In genomic region chr6:118309923-118310322, GRCm38 (mm10) we compare ENCODE assay signal across 19 mouse cellular contexts.
DNase-seq lines count a peak whose midpoint lies in the region; ATAC-seq and TF ChIP-seq lines count a peak whose summit lies in the region.
"Had no signal": no experiment of that assay in that cellular context is flagged by ENCODE, and none has a peak within 500 bp of the region (broad histone marks: within the 10 kb centered on the region; RNA-seq: fewer than 3 reads in every experiment).

No protein-coding gene starts in this region.

- peaks cover 3% of the 10 kb centered on the region; the same call in 1 of the 2 replicates for H3K4me1 ChIP-seq in heart, adult 2 months (ENCODE audit: control insufficient read depth, insufficient read depth, low read length)
- no peaks in the 10 kb centered on the region; the same call in 1 of the 2 replicates for H3K4me1 ChIP-seq in heart, embryonic 11.5 days (ENCODE audit: control insufficient read depth, insufficient read depth, low read length)
- H3K4me1 ChIP-seq in midbrain, embryonic 11.5 days (ENCODE audit: control insufficient read depth, insufficient read depth, low read length) = no peaks in the 10 kb centered on the region; the same call in 1 of the 2 replicates
- no peaks in the 10 kb centered on the region; the same call in 1 of the 2 replicates for H3K4me1 ChIP-seq in hindbrain, embryonic 16.5 days (ENCODE audit: control insufficient read depth, insufficient read depth, low read depth, low read length)

- H3K9me3 ChIP-seq in heart, embryonic 11.5 days (replicated peaks; ENCODE audit: control insufficient read depth, low read length) = no peaks in the 10 kb centered on the region
- H3K9me3 ChIP-seq in midbrain, embryonic 11.5 days (ENCODE audit: control insufficient read depth, low read length) = no peaks in the 10 kb centered on the region
- no peaks in the 10 kb centered on the region for H3K9me3 ChIP-seq in hindbrain, embryonic 16.5 days (ENCODE audit: control insufficient read depth, low read length)
- H3K9me3 ChIP-seq: midbrain, embryonic 12.5 days had no signal

- H3K4me2 ChIP-seq in heart, embryonic 11.5 days = no peak overlapping the region
- H3K4me2 ChIP-seq in midbrain, embryonic 11.5 days = no peak overlapping the region
- H3K4me2 ChIP-seq in hindbrain, embryonic 16.5 days (ENCODE audit: low read length) = no peak overlapping the region
- H3K4me2 ChIP-seq: lung, embryonic 14.5 days; midbrain, embryonic 12.5 days had no signal

- TF ChIP-seq EP300 in heart, adult 2 months (IDR thresholded peaks at IDR 0.05; ENCODE audit: insufficient read depth, low read depth, low read length) = no peak

- no peak overlapping the region for H3K9ac ChIP-seq in heart, adult 2 months (ENCODE audit: low read depth, low read length)
- H3K9ac ChIP-seq in heart, embryonic 11.5 days (ENCODE audit: low read depth, low read length) = no peak overlapping the region
- H3K9ac ChIP-seq in midbrain, embryonic 11.5 days (ENCODE audit: low read length) = no peak overlapping the region
- no peak overlapping the region for H3K9ac ChIP-seq in hindbrain, embryonic 16.5 days (ENCODE audit: low read depth, low read length)
- H3K9ac ChIP-seq: liver, embryonic 14.5 days; lung, embryonic 14.5 days; midbrain, embryonic 12.5 days had no signal

- H3K36me3 ChIP-seq in heart, adult 2 months (ENCODE audit: control insufficient read depth, insufficient read depth, low read length) = no peaks in the 10 kb centered on the region
- no peaks in the 10 kb centered on the region for H3K36me3 ChIP-seq in heart, embryonic 11.5 days (ENCODE audit: control insufficient read depth, insufficient read depth, low read length)
- H3K36me3 ChIP-seq in midbrain, embryonic 11.5 days (ENCODE audit: control insufficient read depth, insufficient read depth, low read length) = no peaks in the 10 kb centered on the region
- no peaks in the 10 kb centered on the region for H3K36me3 ChIP-seq in hindbrain, embryonic 16.5 days (ENCODE audit: control insufficient read depth, insufficient read depth, low read length)
- H3K36me3 ChIP-seq: midbrain, embryonic 12.5 days had no signal

- ATAC-seq in heart, embryonic 11.5 days (replicated peaks; ENCODE audit: insufficient number of reproducible peaks, low FRiP score, low TSS enrichment) = no peak
- ATAC-seq in midbrain, embryonic 11.5 days (ENCODE audit: low FRiP score) = no peak
- ATAC-seq in hindbrain, embryonic 16.5 days = no peak
- ATAC-seq: forebrain, embryonic 14.5 days; intestine, postnatal 0 days had no signal

- no peak overlapping the region for H3K27ac ChIP-seq in heart, adult 2 months
- no peak overlapping the region for H3K27ac ChIP-seq in heart, embryonic 11.5 days (ENCODE audit: low read depth, low read length)
- no peak overlapping the region for H3K27ac ChIP-seq in midbrain, embryonic 11.5 days (ENCODE audit: low read depth, low read length)
- no peak overlapping the region for H3K27ac ChIP-seq in hindbrain, embryonic 16.5 days (ENCODE audit: low read depth, low read length)
- H3K27ac ChIP-seq: liver, embryonic 14.5 days; midbrain, embryonic 12.5 days; stomach, postnatal 0 days had no signal

- TF ChIP-seq POLR2A in heart, adult 2 months (IDR thresholded peaks at IDR 0.05; ENCODE audit: insufficient read depth, low read depth, low read length) = no peak

- H3K27me3 ChIP-seq in heart, adult 2 months (ENCODE audit: control insufficient read depth, insufficient read depth, low read length) = no peaks in the 10 kb centered on the region
- H3K27me3 ChIP-seq in heart, embryonic 11.5 days (ENCODE audit: control insufficient read depth, insufficient read depth, low read length) = no peaks in the 10 kb centered on the region
- H3K27me3 ChIP-seq in midbrain, embryonic 11.5 days (ENCODE audit: control insufficient read depth, insufficient read depth, low read length) = no peaks in the 10 kb centered on the region
- H3K27me3 ChIP-seq in hindbrain, embryonic 16.5 days (replicated peaks; ENCODE audit: control insufficient read depth, insufficient read depth, low read length) = no peaks in the 10 kb centered on the region
- H3K27me3 ChIP-seq: midbrain, embryonic 12.5 days had no signal

- TF ChIP-seq CTCF in heart, adult 2 months (IDR thresholded peaks at IDR 0.05) = no peak

- no peaks in the 10 kb centered on the region for H3K79me2 ChIP-seq in heart, adult 2 months (replicated peaks; ENCODE audit: control insufficient read depth, insufficient read depth, low read length)

- peak; percentile 52 to 61 for DNase-seq in heart, adult 2 months
- DNase-seq in adrenal gland, postnatal 10 days = peak; percentile 67
- peak; percentile 57 for DNase-seq in adrenal gland, postnatal 25 days
- DNase-seq in heart, postnatal 14 days = peak; percentile 40 to 50
- no peak for DNase-seq in midbrain, embryonic 11.5 days (ENCODE audit: low spot score, missing footprints)
- no peak for DNase-seq in frontal cortex, adult 2 months (ENCODE audit: extremely low spot score in 1 of 2, low spot score in 1 of 2)
- DNase-seq: cerebellum, adult 8-10 months; gastrocnemius, postnatal 25 days; kidney, postnatal 4 days; lung, embryonic 14.5 days; right cerebral cortex, postnatal 14 days; thymus, postnatal 14 days had no signal

- intact Hi-C loops in heart, adult 2 months (cut with DNase I) = no loop called here
- intact Hi-C loops in heart, postnatal 14 days (cut with DNase I) = no loop called here

- 34% methylated on average over 2 of the region's 2 CpGs for WGBS in heart, adult 2 months
- 67% methylated on average over 2 of the region's 2 CpGs for WGBS in heart, embryonic 11.5 days (ENCODE audit: insufficient replicate concordance)
- WGBS in midbrain, embryonic 11.5 days = 81% methylated on average over 2 of the region's 2 CpGs
- WGBS in hindbrain, embryonic 16.5 days = 84% methylated on average over 2 of the region's 2 CpGs

- H3K4me3 ChIP-seq in heart, adult 2 months = no peak overlapping the region
- H3K4me3 ChIP-seq in heart, embryonic 11.5 days (ENCODE audit: low read depth, low read length) = no peak overlapping the region
- H3K4me3 ChIP-seq in midbrain, embryonic 11.5 days (ENCODE audit: low read depth, low read length) = no peak overlapping the region
- no peak overlapping the region for H3K4me3 ChIP-seq in hindbrain, embryonic 16.5 days (ENCODE audit: low read length)
- H3K4me3 ChIP-seq: midbrain, embryonic 12.5 days had no signal

Comparison
In these comparisons a context has a peak if more than half of its experiments do, and no peak if none do; other contexts are left out.
1. DNase-seq: peak in heart, adult 2 months (2 of 2), adrenal gland, postnatal 10 days (single experiment), adrenal gland, postnatal 25 days (single experiment) and heart, postnatal 14 days (2 of 2); none in midbrain, embryonic 11.5 days (single experiment) and frontal cortex, adult 2 months (0 of 2).